Mouse (Mus musculus) C2C12 (cell line): ENCODE measurements around the gene Gm20388. TPM values are rescaled to one million over a fixed set of nuclear protein-coding genes. Genes with fewer than 3 reads are reported as not detected.

ENCODE experiments used
- H3K27me3 ChIP-seq: one replicate; pipeline ENCODE4 v1.6.1; 2011; ENCODE audit not compliant: control insufficient read depth, insufficient read depth, insufficient read length
- H3K36me3 ChIP-seq: one replicate; pipeline ENCODE4 v1.6.1; 2011; ENCODE audit not compliant: control insufficient read depth, insufficient read depth
- H3K4me3 ChIP-seq: one replicate; pipeline ENCODE4 v1.5.1; 2011; ENCODE audit warnings: mild to moderate bottlenecking, control low read depth; ENCODE audit not compliant: poor library complexity, insufficient read depth, severe bottlenecking
- H3K79me2 ChIP-seq: one replicate; pipeline ENCODE4 v1.6.1; 2011; ENCODE audit not compliant: control insufficient read depth, insufficient read depth
- H3K79me3 ChIP-seq: one replicate; pipeline ENCODE4 v1.6.1; 2011; ENCODE audit warnings: low read depth, control low read depth
- H3ac ChIP-seq: one replicate; pipeline ENCODE3; 2011; ENCODE audit warnings: low read depth; ENCODE audit not compliant: control insufficient read depth, insufficient read length
- CEBPB ChIP-seq: IDR thresholded peaks from one replicate; pipeline ENCODE4 v1.6.1; 2011; ENCODE audit warnings: low read depth, mild to moderate bottlenecking, control low read depth, moderate library complexity
- CTCF ChIP-seq: IDR thresholded peaks from one replicate; pipeline ENCODE4 v1.5.1; 2011; ENCODE audit not compliant: control insufficient read depth, insufficient read depth, insufficient read length
- FOSL1 ChIP-seq: IDR thresholded peaks from one replicate; pipeline ENCODE4 v1.8.0; 2011; ENCODE audit warnings: mild to moderate bottlenecking, low read length; ENCODE audit not compliant: poor library complexity, insufficient read depth, severe bottlenecking
- MAX ChIP-seq: IDR thresholded peaks from one replicate; pipeline ENCODE4 v1.6.1; 2011; ENCODE audit warnings: mild to moderate bottlenecking, control low read depth
- MYOD1 ChIP-seq: IDR thresholded peaks from one replicate; pipeline ENCODE4 v1.6.1; 2011; ENCODE audit warnings: low read depth; ENCODE audit not compliant: control insufficient read depth, insufficient read length
- MYOG ChIP-seq: IDR thresholded peaks from one replicate; pipeline ENCODE4 v1.6.1; 2011; ENCODE audit not compliant: control insufficient read depth, insufficient read length; ENCODE audit errors: extremely low read depth
- USF1 ChIP-seq: IDR thresholded peaks from one replicate; pipeline ENCODE4 v1.6.1; 2011; ENCODE audit warnings: low read depth, mild to moderate bottlenecking, control low read depth, moderate library complexity
- polyA plus RNA-seq: library from polyadenylated mRNA; unstranded; fragments of >200 nt; fragmentation: generic; extraction: Trizol; gene quantifications from one replicate; pipeline ENCODE4 v1.2.1, GENCODE M21; 2012; ENCODE audit warnings: missing spikeins

The Gm20388 gene
- polyA plus RNA-seq, 1 experiment, result 15.0 TPM

DNA sequence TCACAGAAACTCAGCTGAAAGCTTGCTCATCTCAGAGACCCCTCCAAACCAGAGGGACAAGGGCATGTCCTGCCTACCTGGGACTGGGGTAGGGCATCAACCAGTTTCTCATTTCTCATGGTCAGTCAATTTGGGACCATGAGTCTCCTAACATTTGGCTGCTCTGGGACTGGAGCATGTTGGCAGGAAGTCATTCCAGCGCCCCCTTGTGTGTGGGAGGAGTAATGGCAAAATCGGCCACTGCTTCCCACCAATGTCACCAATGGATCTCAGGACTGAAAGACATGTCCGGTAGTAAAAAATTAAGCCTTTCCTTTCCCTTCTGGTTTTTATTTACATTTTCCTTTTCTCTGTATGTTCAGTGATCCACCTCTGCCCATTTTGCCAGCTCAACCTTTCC, 1318.3 kb downstream of the Gm20388 start:
- Histone ChIP-seq H3K4me3 (no peak overlapping the region), H3K27me3 (no peaks in the 10 kb centered on the region), H3K79me3 (no peaks in the 10 kb centered on the region), H3ac (no peak overlapping the region), H3K79me2 (no peaks in the 10 kb centered on the region), H3K36me3 (no peaks in the 10 kb centered on the region)
- no peak for TF ChIP-seq MAX
- no peak for TF ChIP-seq USF1
- no peak for TF ChIP-seq CEBPB
- TF ChIP-seq MYOD1, result no peak
- peak; percentile 57 for TF ChIP-seq CTCF

DNA sequence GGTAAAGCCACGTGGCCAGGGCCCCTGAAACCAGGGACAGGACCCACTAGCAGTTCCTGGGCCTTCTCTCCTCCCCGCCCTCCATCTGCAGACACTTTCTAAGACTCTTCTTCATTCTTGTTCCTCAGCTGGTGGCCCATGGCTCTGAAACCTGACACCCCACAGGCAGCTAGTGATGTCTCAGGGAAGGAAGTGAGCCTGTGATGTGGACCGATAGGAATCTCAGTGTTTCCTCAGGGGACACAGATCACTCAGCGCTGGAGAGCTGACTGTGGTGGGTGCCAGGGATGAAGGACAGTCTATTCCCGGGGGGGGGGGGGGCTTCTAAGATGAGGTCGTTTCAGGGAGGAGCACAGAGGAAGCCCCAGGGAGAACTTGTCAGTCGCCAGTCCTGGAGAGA, 1318.9 kb downstream of the Gm20388 start:
- Histone ChIP-seq H3K27me3 (no peaks in the 10 kb centered on the region), H3K36me3 (no peaks in the 10 kb centered on the region)

DNA sequence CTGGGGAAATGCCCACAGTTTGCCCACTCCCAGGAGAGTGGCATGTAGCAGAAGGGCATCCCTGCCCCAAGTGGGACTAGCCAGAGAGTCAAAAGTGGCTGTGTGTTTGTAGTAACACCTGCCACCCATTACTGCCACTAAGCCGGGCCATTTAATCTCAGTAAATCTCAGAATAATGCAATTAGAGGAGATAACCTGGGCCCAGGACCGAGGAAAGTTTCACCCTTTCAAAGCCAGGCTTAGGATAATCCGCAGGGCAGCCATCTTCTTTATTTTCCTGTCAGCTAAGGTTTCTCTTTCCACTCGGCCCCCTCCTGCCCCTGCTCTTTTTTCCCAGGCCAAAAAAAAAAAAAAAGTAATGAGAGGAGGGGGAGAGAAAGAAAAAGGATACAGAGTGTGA, 1322.6 kb downstream of the Gm20388 start:
- Histone ChIP-seq H3K36me3 (no peaks in the 10 kb centered on the region), H3ac (no peak overlapping the region), H3K79me2 (no peaks in the 10 kb centered on the region), H3K79me3 (no peaks in the 10 kb centered on the region), H3K4me3 (no peak overlapping the region), H3K27me3 (no peaks in the 10 kb centered on the region)
- no peak for TF ChIP-seq CEBPB
- no peak for TF ChIP-seq CTCF
- no peak for TF ChIP-seq MYOG

More for the DNA sequence above, 1318.9 kb downstream of the Gm20388 start:
- Histone ChIP-seq H3ac (no peak overlapping the region), H3K79me2 (no peaks in the 10 kb centered on the region), H3K79me3 (no peaks in the 10 kb centered on the region), H3K4me3 (no peak overlapping the region)
- TF ChIP-seq CTCF (no peak), FOSL1 (no peak), MYOG (no peak), MAX (peak; percentile 20), MYOD1 (peak; percentile 42), USF1 (peak; percentile 1), CEBPB (no peak)

DNA sequence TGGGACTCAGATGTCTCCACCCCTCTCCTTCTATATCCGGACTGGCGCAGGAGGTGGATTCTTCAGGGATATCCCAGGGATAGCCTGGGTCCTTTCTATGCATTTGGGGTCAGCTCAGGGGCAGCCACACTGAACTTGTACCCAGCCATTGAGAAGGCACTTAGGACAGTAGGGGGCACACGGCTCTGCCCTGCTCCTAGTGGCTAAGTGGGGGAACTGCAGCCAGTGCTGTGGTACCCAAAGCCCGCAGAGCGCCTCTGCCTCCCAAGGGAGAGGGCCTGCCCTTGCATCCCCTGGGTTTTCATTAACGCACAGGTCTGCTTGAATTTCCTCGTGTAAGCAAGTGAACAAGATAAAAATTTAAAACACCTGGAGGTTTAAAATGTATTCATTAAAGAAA, 1324.3 kb downstream of the Gm20388 start:
- Histone ChIP-seq H3ac (no peak overlapping the region), H3K79me2 (no peaks in the 10 kb centered on the region), H3K36me3 (no peaks in the 10 kb centered on the region), H3K4me3 (no peak overlapping the region), H3K79me3 (no peaks in the 10 kb centered on the region), H3K27me3 (no peaks in the 10 kb centered on the region)
- no peak for TF ChIP-seq MYOG
- TF ChIP-seq CTCF, result peak; percentile 65

DNA sequence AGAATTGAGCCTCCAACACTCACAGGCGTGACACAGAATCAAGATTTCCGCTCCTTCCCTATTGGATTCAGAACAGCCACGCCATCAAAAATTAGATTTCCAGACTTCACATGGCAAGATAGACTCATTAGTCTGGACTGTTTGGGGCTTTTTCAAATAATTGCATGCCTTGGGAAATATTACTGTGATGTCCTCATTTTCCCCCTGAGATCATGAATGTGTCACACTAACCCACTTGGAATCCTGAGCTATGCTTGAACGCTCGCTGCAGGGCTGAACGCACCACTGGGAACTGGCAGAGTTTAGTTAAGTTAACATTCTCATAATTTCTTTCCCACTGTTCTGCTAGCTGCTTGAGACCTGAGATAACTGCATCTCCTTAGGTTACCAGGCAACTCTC, 1329.0 kb downstream of the Gm20388 start:
- no peaks in the 10 kb centered on the region for H3K79me2 ChIP-seq
- H3K4me3 ChIP-seq, result no peak overlapping the region
- H3ac ChIP-seq, result no peak overlapping the region
- TF ChIP-seq CTCF (no peak), MYOG (no peak), FOSL1 (no peak), USF1 (no peak), MAX (no peak), CEBPB (no peak), MYOD1 (no peak)
- no peaks in the 10 kb centered on the region for H3K79me3 ChIP-seq
- H3K27me3 ChIP-seq, result no peaks in the 10 kb centered on the region
- no peaks in the 10 kb centered on the region for H3K36me3 ChIP-seq

DNA sequence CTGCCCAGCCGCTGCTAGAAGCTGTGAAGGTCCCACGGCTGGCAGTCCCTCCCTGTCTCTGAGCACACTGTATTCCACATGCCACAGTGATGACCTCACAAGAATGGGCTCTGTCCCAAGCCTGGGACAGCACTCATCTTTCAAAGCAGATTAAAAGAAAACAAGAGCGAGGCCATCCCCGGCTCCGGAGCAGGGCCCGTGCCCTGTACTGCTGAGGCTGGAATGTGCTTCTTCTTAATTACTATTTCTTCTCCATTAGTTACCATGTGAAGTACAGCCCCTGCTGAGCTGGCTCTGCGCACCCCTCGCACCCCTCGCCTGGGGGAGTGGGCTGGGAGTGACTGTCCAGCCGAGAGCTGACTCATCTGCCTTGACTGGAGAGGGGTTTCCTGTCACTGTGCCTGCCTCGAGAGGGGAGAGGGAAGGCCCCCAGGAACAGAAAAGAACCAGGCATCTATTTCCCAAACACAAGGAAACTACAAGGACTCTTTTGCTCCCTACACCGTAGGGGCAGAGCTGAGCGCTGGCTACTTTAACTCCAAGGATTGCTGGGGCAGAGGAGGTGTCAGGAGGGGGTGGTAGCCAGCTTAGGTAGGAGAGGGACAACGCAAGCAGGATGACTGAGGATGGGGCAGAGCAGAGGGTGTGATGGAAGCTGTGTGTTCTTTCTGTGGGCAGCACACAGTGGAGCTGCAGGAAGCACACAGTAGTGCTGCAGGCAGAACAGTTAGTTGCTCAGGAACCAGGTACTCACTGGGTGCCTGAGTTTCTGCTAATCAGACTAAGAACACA, 1331.3 kb downstream of the Gm20388 start:
- Histone ChIP-seq H3K79me3 (no peaks in the 10 kb centered on the region), H3K27me3 (no peaks in the 10 kb centered on the region), H3K79me2 (no peaks in the 10 kb centered on the region), H3ac (peak overlapping the region; percentile 2), H3K36me3 (no peaks in the 10 kb centered on the region), H3K4me3 (no peak overlapping the region)
- TF ChIP-seq CTCF (no peak), CEBPB (no peak), MAX (peak; percentile 26)
